Mouse (Mus musculus): ENCODE data around the gene Mrpl19. TPM values are rescaled to one million over a fixed set of nuclear protein-coding genes. Genes with fewer than 3 reads are reported as not detected.

The Mrpl19 gene
- polyA plus RNA-seq, 1 experiment from 2014 or later, result 39.9 TPM

- WGBS, result 81% methylated on average over 7 of the region's 7 CpGs
- Histone ChIP-seq H3K27ac (no peak overlapping the region), H3K4me1 (no peaks in the 10 kb centered on the region), H3K36me3 (no peaks in the 10 kb centered on the region), H3K4me3 (no peak overlapping the region), H3K27me3 (no peaks in the 10 kb centered on the region), H3K9ac (no peak overlapping the region), H3K9me3 (no peaks in the 10 kb centered on the region), H3K4me2 (no peak overlapping the region)
- ATAC-seq (ENCODE audit: borderline replicate concordance, extremely low read depth, low FRiP score, low TSS enrichment), result no peak
These were observed 5.4 kb upstream of the Mrpl19 start for GRCm38 (mm10) chr6:81971196-81971595.

GRCm38 (mm10) chr6:81966068-81966544 lies 348 bp upstream of the Mrpl19 start:
- H3K4me2 ChIP-seq, result peak overlapping the region; percentile 69
- peak overlapping the region; percentile 85; the same call in 1 of the 2 replicates for H3K9ac ChIP-seq
- H3K27ac ChIP-seq, result no peak overlapping the region
- peaks cover 8% of the 10 kb centered on the region for H3K4me1 ChIP-seq
- H3K9me3 ChIP-seq, result no peaks in the 10 kb centered on the region
- 35% methylated on average over 2 of the region's 2 CpGs for WGBS
- peak overlapping the region; percentile 95 for H3K4me3 ChIP-seq
- H3K36me3 ChIP-seq, result peaks cover 26% of the 10 kb centered on the region
- peak; percentile 53; the same call in 1 of the 2 replicates for ATAC-seq (ENCODE audit: borderline replicate concordance, extremely low read depth, low FRiP score, low TSS enrichment)
- no peaks in the 10 kb centered on the region for H3K27me3 ChIP-seq

- no peak overlapping the region for H3K9ac ChIP-seq
- no peaks in the 10 kb centered on the region for H3K9me3 ChIP-seq
- peaks cover 76% of the 10 kb centered on the region for H3K36me3 ChIP-seq
- H3K27ac ChIP-seq, result no peak overlapping the region
- ATAC-seq (ENCODE audit: borderline replicate concordance, extremely low read depth, low FRiP score, low TSS enrichment), result no peak
- H3K27me3 ChIP-seq, result no peaks in the 10 kb centered on the region
- no peak overlapping the region for H3K4me2 ChIP-seq
- 72% methylated on average over 1 of the region's 1 CpGs for WGBS
- no peak overlapping the region for H3K4me3 ChIP-seq
- peaks cover 8% of the 10 kb centered on the region for H3K4me1 ChIP-seq
These were observed 5.5 kb downstream of the Mrpl19 start for GRCm38 (mm10) chr6:81960284-81960683.

- Histone ChIP-seq H3K27me3 (no peaks in the 10 kb centered on the region), H3K27ac (no peak overlapping the region), H3K4me1 (peaks cover 5% of the 10 kb centered on the region), H3K9me3 (no peaks in the 10 kb centered on the region), H3K36me3 (peaks cover 80% of the 10 kb centered on the region), H3K9ac (no peak overlapping the region), H3K4me2 (no peak overlapping the region), H3K4me3 (no peak overlapping the region)
- WGBS, result 90% methylated on average over 8 of the region's 8 CpGs
- ATAC-seq (ENCODE audit: borderline replicate concordance, extremely low read depth, low FRiP score, low TSS enrichment), result no peak
These were observed 5.9 kb downstream of the Mrpl19 start for GRCm38 (mm10) chr6:81959866-81960265.

GRCm38 (mm10) chr6:81957992-81958391 lies 7.8 kb downstream of the Mrpl19 start:
- ATAC-seq (ENCODE audit: borderline replicate concordance, extremely low read depth, low FRiP score, low TSS enrichment), result no peak
- WGBS, result 85% methylated on average over 11 of the region's 11 CpGs

GRCm38 (mm10) chr6:81956399-81956798 lies 9.4 kb downstream of the Mrpl19 start:
- Histone ChIP-seq H3K27me3 (no peaks in the 10 kb centered on the region), H3K9me3 (no peaks in the 10 kb centered on the region), H3K9ac (no peak overlapping the region), H3K4me2 (no peak overlapping the region), H3K36me3 (peaks cover 73% of the 10 kb centered on the region), H3K4me3 (no peak overlapping the region), H3K4me1 (no peaks in the 10 kb centered on the region), H3K27ac (no peak overlapping the region)
- no peak for ATAC-seq (ENCODE audit: borderline replicate concordance, extremely low read depth, low FRiP score, low TSS enrichment)
- 92% methylated on average over 4 of the region's 4 CpGs for WGBS

More at GRCm38 (mm10) chr6:81957992-81958391, 7.8 kb downstream of the Mrpl19 start:
- Histone ChIP-seq H3K27me3 (no peaks in the 10 kb centered on the region), H3K4me3 (no peak overlapping the region), H3K4me1 (no peaks in the 10 kb centered on the region), H3K36me3 (peaks cover 78% of the 10 kb centered on the region), H3K4me2 (no peak overlapping the region), H3K9me3 (no peaks in the 10 kb centered on the region), H3K27ac (no peak overlapping the region), H3K9ac (no peak overlapping the region)

GRCm38 (mm10) chr6:81955133-81955532 lies 10.6 kb downstream of the Mrpl19 start:
- Histone ChIP-seq H3K4me1 (no peaks in the 10 kb centered on the region), H3K9ac (no peak overlapping the region), H3K4me2 (no peak overlapping the region), H3K36me3 (peaks cover 73% of the 10 kb centered on the region), H3K4me3 (no peak overlapping the region), H3K27ac (no peak overlapping the region), H3K9me3 (no peaks in the 10 kb centered on the region), H3K27me3 (no peaks in the 10 kb centered on the region)
- WGBS, result 77% methylated on average over 5 of the region's 5 CpGs
- ATAC-seq (ENCODE audit: borderline replicate concordance, extremely low read depth, low FRiP score, low TSS enrichment), result no peak

GRCm38 (mm10) chr6:81946906-81947305 lies 18.9 kb downstream of the Mrpl19 start:
- no peaks in the 10 kb centered on the region for H3K4me1 ChIP-seq
- no peaks in the 10 kb centered on the region for H3K27me3 ChIP-seq
- H3K36me3 ChIP-seq, result peaks cover 67% of the 10 kb centered on the region
- H3K4me3 ChIP-seq, result no peak overlapping the region
- no peak for ATAC-seq (ENCODE audit: borderline replicate concordance, extremely low read depth, low FRiP score, low TSS enrichment)
- no peak overlapping the region for H3K9ac ChIP-seq
- H3K27ac ChIP-seq, result no peak overlapping the region
- no peak overlapping the region for H3K4me2 ChIP-seq
- no peaks in the 10 kb centered on the region for H3K9me3 ChIP-seq
- 97% methylated on average over 6 of the region's 6 CpGs for WGBS

- Histone ChIP-seq H3K4me2 (no peak overlapping the region), H3K4me1 (no peaks in the 10 kb centered on the region), H3K9me3 (no peaks in the 10 kb centered on the region), H3K4me3 (no peak overlapping the region), H3K27me3 (no peaks in the 10 kb centered on the region), H3K9ac (no peak overlapping the region), H3K27ac (no peak overlapping the region), H3K36me3 (peaks cover 70% of the 10 kb centered on the region)
- whole genome bisulfite sequencing, result 88% methylated on average over 3 of the region's 3 CpGs
- ATAC-seq (ENCODE audit: borderline replicate concordance, extremely low read depth, low FRiP score, low TSS enrichment), result no peak
These were observed 21.3 kb downstream of the Mrpl19 start for GRCm38 (mm10) chr6:81944432-81944831.

GRCm38 (mm10) chr6:81943281-81943680 lies 22.5 kb downstream of the Mrpl19 start:
- Histone ChIP-seq H3K27ac (no peak overlapping the region), H3K36me3 (peaks cover 67% of the 10 kb centered on the region), H3K9ac (no peak overlapping the region), H3K4me3 (no peak overlapping the region), H3K9me3 (no peaks in the 10 kb centered on the region), H3K27me3 (no peaks in the 10 kb centered on the region), H3K4me1 (no peaks in the 10 kb centered on the region), H3K4me2 (no peak overlapping the region)
- no peak for ATAC-seq (ENCODE audit: borderline replicate concordance, extremely low read depth, low FRiP score, low TSS enrichment)
- 73% methylated on average over 2 of the region's 2 CpGs for WGBS

GRCm38 (mm10) chr6:81941718-81942117 lies 24.0 kb downstream of the Mrpl19 start:
- Histone ChIP-seq H3K9ac (no peak overlapping the region), H3K4me3 (no peak overlapping the region), H3K4me2 (no peak overlapping the region), H3K36me3 (peaks cover 70% of the 10 kb centered on the region), H3K27ac (no peak overlapping the region), H3K27me3 (no peaks in the 10 kb centered on the region), H3K4me1 (no peaks in the 10 kb centered on the region), H3K9me3 (no peaks in the 10 kb centered on the region)
- no peak for ATAC-seq (ENCODE audit: borderline replicate concordance, extremely low read depth, low FRiP score, low TSS enrichment)
- 84% methylated on average over 5 of the region's 5 CpGs for WGBS

GRCm38 (mm10) chr6:81933281-81933680 lies 32.5 kb downstream of the Mrpl19 start:
- H3K4me3 ChIP-seq, result no peak overlapping the region
- H3K27me3 ChIP-seq, result no peaks in the 10 kb centered on the region
- no peak overlapping the region for H3K4me2 ChIP-seq
- H3K9me3 ChIP-seq, result no peaks in the 10 kb centered on the region
- no peak overlapping the region for H3K27ac ChIP-seq
- H3K36me3 ChIP-seq, result peaks cover 75% of the 10 kb centered on the region
- no peak overlapping the region for H3K9ac ChIP-seq
- no peak for ATAC-seq (ENCODE audit: borderline replicate concordance, extremely low read depth, low FRiP score, low TSS enrichment)
- 98% methylated on average over 3 of the region's 3 CpGs for WGBS
- no peaks in the 10 kb centered on the region for H3K4me1 ChIP-seq

- Histone ChIP-seq H3K9ac (no peak overlapping the region), H3K27me3 (no peaks in the 10 kb centered on the region), H3K4me3 (no peak overlapping the region), H3K36me3 (peaks cover 69% of the 10 kb centered on the region), H3K4me1 (peaks cover under 1% of the 10 kb centered on the region; the same call in 1 of the 2 replicates), H3K27ac (no peak overlapping the region), H3K4me2 (no peak overlapping the region), H3K9me3 (no peaks in the 10 kb centered on the region)
- no peak for ATAC-seq (ENCODE audit: borderline replicate concordance, extremely low read depth, low FRiP score, low TSS enrichment)
- WGBS, result 92% methylated on average over 4 of the region's 4 CpGs
These were observed 36.4 kb downstream of the Mrpl19 start for GRCm38 (mm10) chr6:81929402-81929801.
